ENCODE assay signal across 12 mouse cellular contexts in the genomic region with DNA sequence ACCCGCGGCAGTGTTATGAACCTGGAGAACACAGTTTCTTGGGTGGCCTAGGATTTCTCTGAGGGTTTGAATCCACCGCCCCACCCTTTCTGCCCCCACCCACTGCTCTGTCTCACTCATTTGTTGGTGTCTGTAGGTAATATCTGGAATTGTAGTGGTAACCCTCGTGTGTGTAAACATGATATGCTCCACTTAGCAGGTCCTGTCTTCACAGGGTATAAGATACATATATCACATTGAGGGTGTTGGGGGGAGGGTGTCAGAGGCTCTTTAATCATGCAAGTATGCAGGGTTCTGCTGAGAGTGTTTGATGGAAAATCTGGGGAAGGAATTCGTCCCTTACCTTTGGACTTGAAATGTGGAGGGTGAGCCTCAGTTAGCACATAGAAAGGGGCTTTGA.
DNase-seq lines count a peak whose midpoint lies in the region; ATAC-seq lines count a peak whose summit lies in the region.
"Had no signal": no experiment of that assay in that cellular context is flagged by ENCODE, and none has a peak within 500 bp of the region (broad histone marks: within the 10 kb centered on the region; RNA-seq: fewer than 3 reads in every experiment).

No protein-coding gene starts in this region.

- H3K4me1 ChIP-seq in heart, embryonic 16.5 days (ENCODE audit: control insufficient read depth, insufficient read depth, low read length): peaks cover 10% of the 10 kb centered on the region
- no peaks in the 10 kb centered on the region; the same call in 1 of the 2 replicates for H3K4me1 ChIP-seq in midbrain, embryonic 11.5 days (ENCODE audit: control insufficient read depth, insufficient read depth, low read length)
- H3K4me1 ChIP-seq in midbrain, embryonic 10.5 days: peaks cover 8% of the 10 kb centered on the region
- no peaks in the 10 kb centered on the region; the same call in 1 of the 2 replicates for H3K4me1 ChIP-seq in intestine, embryonic 14.5 days (replicated peaks; ENCODE audit: control insufficient read depth, insufficient read depth, low read length)
- H3K4me1 ChIP-seq in stomach, embryonic 14.5 days (ENCODE audit: control insufficient read depth, insufficient read depth, low read length): 0 out of 2 replicates have a peak, but pooled peaks cover 3% of the 10 kb centered on the region
- H3K4me1 ChIP-seq: megakaryocyte, embryonic 14.5 days had no signal

- H3K9me3 ChIP-seq in heart, embryonic 16.5 days (replicated peaks; ENCODE audit: control insufficient read depth, low read length): no peaks in the 10 kb centered on the region
- no peaks in the 10 kb centered on the region for H3K9me3 ChIP-seq in midbrain, embryonic 11.5 days (ENCODE audit: control insufficient read depth, low read length)
- no peaks in the 10 kb centered on the region for H3K9me3 ChIP-seq in midbrain, embryonic 10.5 days (replicated peaks)
- no peaks in the 10 kb centered on the region for H3K9me3 ChIP-seq in intestine, embryonic 14.5 days (ENCODE audit: control insufficient read depth, low read length)
- no peaks in the 10 kb centered on the region for H3K9me3 ChIP-seq in stomach, embryonic 14.5 days (ENCODE audit: control insufficient read depth, low read depth, low read length)
- H3K9me3 ChIP-seq: megakaryocyte, embryonic 14.5 days; neural tube, embryonic 13.5 days had no signal

- intact Hi-C loops in heart, postnatal 14 days (cut with DNase I): no loop called here

- WGBS in heart, embryonic 16.5 days: 34% methylated on average over 5 of the region's 5 CpGs
- 50% methylated on average over 5 of the region's 5 CpGs for WGBS in midbrain, embryonic 11.5 days
- 48% methylated on average over 5 of the region's 5 CpGs for WGBS in midbrain, embryonic 10.5 days
- WGBS in intestine, embryonic 14.5 days: 39% methylated on average over 5 of the region's 5 CpGs
- WGBS in stomach, embryonic 14.5 days: 22% methylated on average over 5 of the region's 5 CpGs

- no peak overlapping the region for H3K27ac ChIP-seq in heart, embryonic 16.5 days (ENCODE audit: low read length)
- H3K27ac ChIP-seq in midbrain, embryonic 11.5 days (ENCODE audit: low read depth, low read length): no peak overlapping the region
- no peak overlapping the region for H3K27ac ChIP-seq in midbrain, embryonic 10.5 days (replicated peaks)
- no peak overlapping the region for H3K27ac ChIP-seq in intestine, embryonic 14.5 days (ENCODE audit: low read depth)
- no peak overlapping the region for H3K27ac ChIP-seq in stomach, embryonic 14.5 days (ENCODE audit: low read length)
- H3K27ac ChIP-seq: neural tube, embryonic 13.5 days had no signal

- no peak overlapping the region; the same call in 1 of the 2 replicates for H3K9ac ChIP-seq in heart, embryonic 16.5 days (ENCODE audit: low read length)
- H3K9ac ChIP-seq in midbrain, embryonic 11.5 days (ENCODE audit: low read length): no peak overlapping the region
- no peak overlapping the region for H3K9ac ChIP-seq in intestine, embryonic 14.5 days (ENCODE audit: low read length)
- no peak overlapping the region for H3K9ac ChIP-seq in stomach, embryonic 14.5 days (replicated peaks; ENCODE audit: low read depth, low read length)
- H3K9ac ChIP-seq: neural tube, embryonic 13.5 days had no signal

- H3K27me3 ChIP-seq in heart, embryonic 16.5 days (ENCODE audit: control insufficient read depth, insufficient read depth, low read length): no peaks in the 10 kb centered on the region
- H3K27me3 ChIP-seq in midbrain, embryonic 11.5 days (ENCODE audit: control insufficient read depth, insufficient read depth, low read length): no peaks in the 10 kb centered on the region
- H3K27me3 ChIP-seq in midbrain, embryonic 10.5 days (ENCODE audit: low read depth, poor library complexity, severe bottlenecking): no peaks in the 10 kb centered on the region
- peaks cover 5% of the 10 kb centered on the region; the same call in 1 of the 2 replicates for H3K27me3 ChIP-seq in intestine, embryonic 14.5 days (replicated peaks; ENCODE audit: control insufficient read depth, insufficient read depth, low read length)
- H3K27me3 ChIP-seq in stomach, embryonic 14.5 days (ENCODE audit: control insufficient read depth, insufficient read depth, low read length): no peaks in the 10 kb centered on the region
- H3K27me3 ChIP-seq: megakaryocyte, embryonic 14.5 days; neural tube, embryonic 13.5 days had no signal

- peak overlapping the region; percentile 43 for H3K4me3 ChIP-seq in heart, embryonic 16.5 days (ENCODE audit: low read length)
- no peak overlapping the region for H3K4me3 ChIP-seq in midbrain, embryonic 11.5 days (ENCODE audit: low read depth, low read length)
- H3K4me3 ChIP-seq in midbrain, embryonic 10.5 days: no peak overlapping the region
- H3K4me3 ChIP-seq in intestine, embryonic 14.5 days (ENCODE audit: low read depth, low read length): no peak overlapping the region
- no peak overlapping the region for H3K4me3 ChIP-seq in stomach, embryonic 14.5 days (ENCODE audit: low read depth, low read length)
- H3K4me3 ChIP-seq: megakaryocyte, embryonic 14.5 days; neural tube, embryonic 13.5 days had no signal

- no peak for DNase-seq in heart, postnatal 14 days
- peak; percentile 37 for DNase-seq in midbrain, embryonic 11.5 days (ENCODE audit: low spot score, missing footprints)
- DNase-seq in midbrain, embryonic 10.5 days (ENCODE audit: low spot score): no peak
- no peak for DNase-seq in intestine, embryonic 14.5 days (ENCODE audit: low spot score)
- DNase-seq in thymus, postnatal 10 days (ENCODE audit: low spot score in 2 of 2): no peak
- DNase-seq: adrenal gland, postnatal 14 days; layer of hippocampus, adult 9-11 months had no signal

- peak overlapping the region; percentile 67 for H3K4me2 ChIP-seq in heart, embryonic 16.5 days (ENCODE audit: low read depth, low read length)
- H3K4me2 ChIP-seq in midbrain, embryonic 11.5 days: no peak overlapping the region
- H3K4me2 ChIP-seq in intestine, embryonic 14.5 days (ENCODE audit: low read length): peak overlapping the region; percentile 46
- peak overlapping the region; percentile 40 for H3K4me2 ChIP-seq in stomach, embryonic 14.5 days (replicated peaks; ENCODE audit: low read depth, low read length)

- no peak for ATAC-seq in heart, embryonic 16.5 days (replicated peaks; ENCODE audit: extremely low read depth, insufficient read depth, low FRiP score)
- no peak for ATAC-seq in midbrain, embryonic 11.5 days (ENCODE audit: low FRiP score)
- ATAC-seq in intestine, embryonic 14.5 days (replicated peaks; ENCODE audit: low FRiP score, low TSS enrichment, low read depth): no peak
- peak; percentile 6; the same call in 1 of the 2 replicates for ATAC-seq in stomach, embryonic 14.5 days (ENCODE audit: insufficient number of reproducible peaks, insufficient read depth, low FRiP score, low read depth)
- ATAC-seq in megakaryocyte, adult 5-6 weeks (ENCODE audit: poor library complexity, severe bottlenecking): no peak

- no peaks in the 10 kb centered on the region for H3K36me3 ChIP-seq in heart, embryonic 16.5 days (ENCODE audit: control insufficient read depth, insufficient read depth)
- no peaks in the 10 kb centered on the region for H3K36me3 ChIP-seq in midbrain, embryonic 11.5 days (ENCODE audit: control insufficient read depth, insufficient read depth, low read length)
- no peaks in the 10 kb centered on the region for H3K36me3 ChIP-seq in midbrain, embryonic 10.5 days
- H3K36me3 ChIP-seq in intestine, embryonic 14.5 days (ENCODE audit: control insufficient read depth, insufficient read depth, low read length): no peaks in the 10 kb centered on the region
- no peaks in the 10 kb centered on the region for H3K36me3 ChIP-seq in stomach, embryonic 14.5 days (ENCODE audit: control insufficient read depth, insufficient read depth, low read length)
- H3K36me3 ChIP-seq: neural tube, embryonic 13.5 days had no signal
